Mouse (Mus musculus) pancreas, adult 10 weeks (tissue): Measurements from ENCODE around the gene Kcnab2. TPM values are rescaled to one million over a fixed set of nuclear protein-coding genes. Genes with fewer than 3 reads are reported as not detected.

Experiments used
- polyA plus RNA-seq: library from polyadenylated mRNA; stranded (reverse); fragments of 350-450 nt; fragmentation: Illumina TruSeq; extraction: RNeasy Lipid Tissue Mini Kit (QIAGEN cat#74804); gene quantifications from one replicate; pipeline ENCODE4 v1.2.3, GENCODE M21; 2015; ENCODE audit warnings: low read depth, low replicate concordance; ENCODE audit not compliant: insufficient read depth

The Kcnab2 gene
- polyA plus RNA-seq, result 1.3 TPM

GRCm38 (mm10) chr4:152477466-152478223, at the start of gene Kcnab2:
Gene Kcnab2 (minus strand): TSS chr4:152477871.

GRCm38 (mm10) chr4:152476427-152477023, 1.1 kb downstream of the Kcnab2 start, which contains the start of gene Nphp4:
Gene Nphp4 (plus strand): TSS chr4:152476706.

Other genes starting within 250 kb of the Kcnab2 start
- 4.5 TPM for gene Gpr153, start 203.6 kb downstream of the Kcnab2 start, polyA plus RNA-seq
- gene Hes3, start 186.2 kb downstream of the Kcnab2 start, polyA plus RNA-seq, result not detected
- 9.5 TPM for gene Icmt, start 180.6 kb downstream of the Kcnab2 start, polyA plus RNA-seq
- not detected for gene Rnf207, start 158.9 kb downstream of the Kcnab2 start, polyA plus RNA-seq
- gene Rpl22, start 152.1 kb downstream of the Kcnab2 start, polyA plus RNA-seq, result 217 TPM
- gene Chd5, start 139.2 kb downstream of the Kcnab2 start, polyA plus RNA-seq, result 1.3 TPM
- 0.28 TPM for gene Nphp4, start 1.2 kb downstream of the Kcnab2 start, polyA plus RNA-seq